Mouse (Mus musculus): Measurements from ENCODE around the gene Nxn. TPM values are rescaled to one million over a fixed set of nuclear protein-coding genes. Genes with fewer than 3 reads are reported as not detected.

The Nxn gene
- polyA plus RNA-seq, 1 experiment, result 0.35 TPM

DNA sequence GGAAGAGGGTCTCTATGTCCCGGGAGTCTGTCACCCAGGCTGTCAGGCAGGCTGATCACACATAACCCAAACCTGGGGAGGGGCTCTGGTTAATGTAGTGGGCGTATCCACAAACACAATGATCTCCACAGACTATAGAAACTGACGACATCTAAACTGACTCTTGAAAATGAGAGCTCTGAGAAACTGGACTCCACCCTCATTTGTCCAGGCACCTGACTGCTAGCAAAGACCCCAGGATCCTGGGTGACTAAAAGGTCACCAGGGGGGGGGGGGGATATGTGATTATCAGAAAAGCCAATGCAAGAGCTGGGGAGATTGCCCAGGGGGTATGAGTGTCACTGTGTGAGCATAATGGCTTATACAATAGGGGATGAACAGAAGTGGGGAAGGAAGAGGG is 13.2 kb downstream of the Nxn start:
- no peak for TF ChIP-seq POLR2A (IDR thresholded peaks at IDR 0.05; ENCODE audit: borderline replicate concordance, low read depth, low read length)
- no peak for TF ChIP-seq CTCF (IDR thresholded peaks at IDR 0.05; ENCODE audit: low read depth, low read length)
- Histone ChIP-seq H3K4me3 (ENCODE audit: insufficient read depth, low read length) (no peak overlapping the region), H3K27ac (ENCODE audit: insufficient read depth, low read depth, low read length) (no peak overlapping the region), H3K4me1 (ENCODE audit: control insufficient read depth, insufficient read depth, low read length) (no peaks in the 10 kb centered on the region)

DNA sequence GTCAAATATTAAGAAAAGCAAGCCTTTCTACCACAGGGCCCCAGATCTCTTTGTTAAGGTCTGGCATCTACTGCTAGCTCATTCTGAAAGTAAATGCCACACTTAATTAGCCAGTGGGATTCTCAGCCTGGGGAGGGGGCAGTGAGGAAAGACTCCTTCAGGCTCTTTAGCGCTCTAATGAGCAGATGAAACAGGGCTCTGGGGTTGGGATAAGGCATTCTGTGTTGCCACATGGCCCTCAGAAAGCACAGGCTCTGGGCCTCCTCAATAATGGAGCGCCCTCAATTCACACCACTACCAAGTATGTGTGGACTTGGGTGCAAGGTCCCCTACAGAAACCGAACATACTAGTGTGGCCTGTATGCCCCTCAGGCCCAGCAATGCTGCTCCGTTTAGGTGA is 13.9 kb downstream of the Nxn start:
- Histone ChIP-seq H3K27ac (ENCODE audit: insufficient read depth, low read depth, low read length) (no peak overlapping the region), H3K4me1 (ENCODE audit: control insufficient read depth, insufficient read depth, low read length) (no peaks in the 10 kb centered on the region), H3K4me3 (ENCODE audit: insufficient read depth, low read length) (no peak overlapping the region)
- TF ChIP-seq POLR2A (IDR thresholded peaks at IDR 0.05; ENCODE audit: borderline replicate concordance, low read depth, low read length) (no peak), CTCF (IDR thresholded peaks at IDR 0.05; ENCODE audit: low read depth, low read length) (no peak)

DNA sequence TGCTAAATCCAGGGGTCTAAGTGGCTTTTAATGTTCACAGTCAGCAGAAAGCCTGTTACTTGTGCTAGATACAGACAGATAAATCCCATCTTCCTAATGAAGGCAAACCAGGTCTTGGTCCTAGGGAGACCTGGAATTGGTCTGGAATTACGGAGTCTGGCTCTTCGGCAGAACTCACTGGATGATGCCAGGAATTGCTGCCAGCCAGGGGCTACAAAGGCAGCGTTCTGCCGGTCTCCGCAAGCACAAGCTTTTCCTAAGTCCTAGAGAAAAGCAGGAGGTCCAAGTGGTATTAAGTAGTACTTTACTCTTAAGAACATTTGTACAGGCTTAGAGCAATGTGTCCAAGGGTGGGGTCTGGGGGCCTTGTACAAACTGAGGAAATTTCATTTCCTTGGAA is 14.6 kb downstream of the Nxn start:
- H3K27ac ChIP-seq (ENCODE audit: insufficient read depth, low read depth, low read length), result no peak overlapping the region
- H3K4me1 ChIP-seq (ENCODE audit: control insufficient read depth, insufficient read depth, low read length), result no peaks in the 10 kb centered on the region
- no peak overlapping the region for H3K4me3 ChIP-seq (ENCODE audit: insufficient read depth, low read length)
- TF ChIP-seq CTCF (IDR thresholded peaks at IDR 0.05; ENCODE audit: low read depth, low read length) (no peak), POLR2A (IDR thresholded peaks at IDR 0.05; ENCODE audit: borderline replicate concordance, low read depth, low read length) (no peak)

DNA sequence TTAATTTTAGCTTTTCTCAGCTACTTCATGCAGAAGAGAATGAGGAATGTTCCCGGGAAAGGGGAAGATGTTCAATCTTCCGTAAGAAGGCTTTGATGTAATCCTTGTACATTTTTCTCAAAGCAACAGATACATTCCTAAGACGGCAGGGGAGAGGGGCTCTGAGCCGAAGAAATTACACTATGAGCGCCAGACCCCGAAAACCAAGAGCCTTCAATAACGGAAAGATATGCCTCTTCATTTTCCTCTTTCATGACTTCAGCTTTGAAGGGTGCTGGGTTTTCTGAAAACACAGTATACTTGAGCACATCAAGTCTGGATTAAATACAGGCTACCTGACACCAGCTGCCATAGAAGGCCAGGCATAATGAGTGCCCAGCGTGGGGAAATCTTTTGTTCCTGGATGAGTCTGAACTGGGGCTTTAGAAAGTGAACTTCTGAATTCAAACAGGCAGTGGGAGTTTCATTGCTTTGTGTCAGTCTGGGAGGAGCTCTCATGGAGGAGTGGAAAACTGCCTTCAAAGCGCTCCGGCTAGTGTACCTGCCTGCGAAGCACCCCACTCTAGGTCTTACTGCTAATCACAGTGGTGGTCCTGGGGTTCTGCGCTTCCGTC is 16.1 kb downstream of the Nxn start:
- H3K4me1 ChIP-seq (ENCODE audit: control insufficient read depth, insufficient read depth, low read length), result no peaks in the 10 kb centered on the region
- no peak overlapping the region for H3K4me3 ChIP-seq (ENCODE audit: insufficient read depth, low read length)
- H3K27ac ChIP-seq (ENCODE audit: insufficient read depth, low read depth, low read length), result no peak overlapping the region
- TF ChIP-seq POLR2A (IDR thresholded peaks at IDR 0.05; ENCODE audit: borderline replicate concordance, low read depth, low read length) (no peak), CTCF (IDR thresholded peaks at IDR 0.05; ENCODE audit: low read depth, low read length) (no peak)

DNA sequence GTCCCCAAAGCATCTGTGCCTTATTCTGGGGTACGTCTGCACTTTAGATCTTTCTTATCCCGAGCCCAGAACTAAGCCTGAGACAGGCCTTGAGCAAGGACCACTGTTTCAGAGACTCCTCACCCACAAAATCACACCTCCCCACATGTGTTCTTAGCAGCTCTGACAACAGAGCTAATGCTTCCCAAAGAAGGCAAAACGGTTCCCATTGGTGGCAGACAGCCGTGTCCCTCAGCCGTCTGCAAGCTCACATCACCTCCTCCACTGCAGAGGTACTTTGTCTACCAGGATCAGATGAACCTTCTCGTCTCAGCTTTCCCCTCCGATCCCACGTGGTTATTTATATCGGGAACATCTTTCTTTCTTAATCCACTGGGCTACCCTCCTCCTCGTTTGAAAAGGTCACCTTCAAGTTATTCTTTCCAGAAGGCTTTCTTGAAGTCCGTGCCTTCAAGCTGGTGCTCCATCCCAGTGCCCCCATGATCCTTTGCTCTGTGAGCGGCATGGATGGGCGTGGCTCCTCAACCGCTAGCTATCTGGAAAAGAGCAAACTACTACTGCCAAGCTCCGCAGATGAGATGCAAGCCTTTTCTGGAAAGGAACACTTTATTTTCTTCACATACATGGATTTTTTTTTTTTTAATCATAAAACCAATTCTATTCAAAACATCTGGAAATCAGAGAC is 17.6 kb downstream of the Nxn start:
- no peak overlapping the region for H3K27ac ChIP-seq (ENCODE audit: insufficient read depth, low read depth, low read length)

DNA sequence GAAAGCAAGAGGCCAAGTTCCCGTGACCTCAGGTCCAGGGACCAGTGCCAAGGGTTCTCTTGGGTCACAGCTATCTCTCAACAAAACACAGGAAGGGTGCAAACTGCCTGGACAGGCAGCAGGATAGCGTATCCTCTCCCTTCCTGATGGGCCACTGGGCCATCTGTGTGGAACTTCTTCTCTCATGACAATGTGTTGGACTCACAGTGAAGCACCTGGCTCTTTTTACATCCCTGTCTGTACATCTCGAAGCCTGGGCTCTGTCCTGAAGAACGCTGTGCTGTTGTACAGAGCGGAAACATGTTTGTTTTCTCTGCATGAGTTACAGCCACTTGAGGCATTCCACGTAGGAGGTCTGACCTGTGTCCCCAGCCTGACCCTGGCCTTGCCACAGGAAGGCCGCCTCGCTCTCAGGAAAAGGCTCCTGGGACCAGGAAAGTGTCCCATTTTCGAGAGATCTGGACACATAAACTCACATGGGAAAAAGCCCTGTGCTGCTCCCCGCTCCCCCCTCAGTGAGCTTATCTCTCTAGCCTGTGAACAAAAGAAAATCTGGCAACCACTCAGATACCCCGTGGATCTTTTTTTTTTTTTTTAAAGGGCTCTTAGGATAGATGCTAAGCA is 18.9 kb downstream of the Nxn start:
- Histone ChIP-seq H3K4me1 (ENCODE audit: control insufficient read depth, insufficient read depth, low read length) (no peaks in the 10 kb centered on the region), H3K4me3 (ENCODE audit: insufficient read depth, low read length) (no peak overlapping the region), H3K27ac (ENCODE audit: insufficient read depth, low read depth, low read length) (no peak overlapping the region)
- TF ChIP-seq CTCF (IDR thresholded peaks at IDR 0.05; ENCODE audit: low read depth, low read length), result no peak
- TF ChIP-seq POLR2A (IDR thresholded peaks at IDR 0.05; ENCODE audit: borderline replicate concordance, low read depth, low read length), result no peak

More for the DNA sequence above, 17.6 kb downstream of the Nxn start:
- Histone ChIP-seq H3K4me1 (ENCODE audit: control insufficient read depth, insufficient read depth, low read length) (no peaks in the 10 kb centered on the region), H3K4me3 (ENCODE audit: insufficient read depth, low read length) (no peak overlapping the region)
- TF ChIP-seq CTCF (IDR thresholded peaks at IDR 0.05; ENCODE audit: low read depth, low read length), result no peak
- TF ChIP-seq POLR2A (IDR thresholded peaks at IDR 0.05; ENCODE audit: borderline replicate concordance, low read depth, low read length), result no peak

DNA sequence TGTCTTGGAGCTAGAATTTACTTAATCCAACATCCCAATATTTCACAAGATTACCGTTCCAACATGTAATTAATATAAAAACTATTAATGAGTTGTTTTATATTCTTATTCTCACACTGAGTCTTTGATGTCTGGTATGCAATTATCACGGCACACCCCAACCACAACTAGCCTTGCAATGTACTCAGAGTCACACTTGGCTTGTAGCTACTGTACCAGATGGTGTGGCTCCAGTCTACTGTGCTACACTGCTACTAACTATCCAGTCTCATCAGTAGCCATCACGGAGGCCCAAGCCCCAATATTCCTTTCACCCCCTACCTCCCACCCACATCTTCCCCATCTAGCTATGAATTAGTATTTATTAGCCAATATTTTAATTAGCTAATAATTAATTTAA is 22.5 kb downstream of the Nxn start:
- Histone ChIP-seq H3K27ac (ENCODE audit: insufficient read depth, low read depth, low read length) (no peak overlapping the region), H3K4me1 (ENCODE audit: control insufficient read depth, insufficient read depth, low read length) (no peaks in the 10 kb centered on the region), H3K4me3 (ENCODE audit: insufficient read depth, low read length) (no peak overlapping the region)
- no peak for TF ChIP-seq POLR2A (IDR thresholded peaks at IDR 0.05; ENCODE audit: borderline replicate concordance, low read depth, low read length)
- no peak for TF ChIP-seq CTCF (IDR thresholded peaks at IDR 0.05; ENCODE audit: low read depth, low read length)

DNA sequence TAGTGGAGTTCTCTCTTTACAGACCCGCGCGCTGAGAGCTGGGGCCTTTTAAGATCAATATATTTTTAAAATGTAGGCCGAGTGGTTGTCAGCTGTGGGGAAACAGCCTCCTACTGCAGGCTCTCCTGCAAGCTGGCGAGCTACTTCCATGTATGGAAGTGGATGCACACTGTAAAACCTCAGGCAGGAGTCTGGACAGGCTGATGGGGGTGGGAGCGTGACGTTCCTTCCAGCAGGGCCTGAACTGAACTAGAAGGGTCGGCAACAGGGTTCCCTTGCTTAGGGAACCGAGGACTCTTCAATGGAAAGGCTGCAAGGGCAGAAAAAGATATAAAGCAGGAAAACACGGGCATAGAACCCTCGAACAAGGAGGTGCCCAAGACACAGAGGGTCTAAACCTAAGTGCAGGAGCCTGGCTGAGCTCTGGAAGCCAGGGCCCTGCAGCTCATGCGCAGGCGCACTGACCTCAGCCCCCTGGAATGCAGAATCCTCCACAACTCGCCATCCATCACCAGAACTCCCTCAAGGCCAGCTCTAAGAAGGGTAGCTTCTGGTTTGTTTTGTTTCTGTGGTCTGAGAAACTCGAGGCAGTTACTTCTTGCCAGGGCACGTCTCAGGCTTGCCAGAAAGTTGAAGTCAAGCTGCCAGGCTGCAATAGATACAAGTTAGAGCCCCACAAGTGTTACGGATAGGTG is 24.3 kb downstream of the Nxn start:
- no peak overlapping the region for H3K27ac ChIP-seq (ENCODE audit: insufficient read depth, low read depth, low read length)
- H3K4me3 ChIP-seq (ENCODE audit: insufficient read depth, low read length), result no peak overlapping the region
- no peaks in the 10 kb centered on the region for H3K4me1 ChIP-seq (ENCODE audit: control insufficient read depth, insufficient read depth, low read length)
- no peak for TF ChIP-seq POLR2A (IDR thresholded peaks at IDR 0.05; ENCODE audit: borderline replicate concordance, low read depth, low read length)
- no peak for TF ChIP-seq CTCF (IDR thresholded peaks at IDR 0.05; ENCODE audit: low read depth, low read length)

DNA sequence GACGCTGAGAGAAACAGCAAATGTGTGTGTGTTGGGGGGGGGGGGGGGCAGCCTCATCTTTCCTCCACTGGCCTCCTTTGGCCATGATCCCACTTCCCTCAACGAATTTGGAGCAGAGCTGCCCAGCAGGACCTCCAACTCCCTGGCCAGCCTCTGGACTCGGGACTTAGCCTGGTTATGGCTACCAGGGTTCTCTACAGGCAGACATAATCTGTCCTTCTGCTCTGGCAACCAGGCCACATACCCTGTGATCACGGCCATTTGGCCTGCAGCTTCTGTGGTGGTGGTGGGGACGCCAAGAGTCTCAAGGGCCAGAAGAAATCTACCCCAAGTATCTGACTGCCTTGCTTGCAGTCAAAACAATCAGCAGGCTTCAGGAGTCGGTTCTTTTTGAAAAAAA is 26.4 kb downstream of the Nxn start:
- TF ChIP-seq POLR2A (IDR thresholded peaks at IDR 0.05; ENCODE audit: borderline replicate concordance, low read depth, low read length), result no peak
- Histone ChIP-seq H3K4me1 (ENCODE audit: control insufficient read depth, insufficient read depth, low read length) (no peaks in the 10 kb centered on the region), H3K27ac (ENCODE audit: insufficient read depth, low read depth, low read length) (no peak overlapping the region), H3K4me3 (ENCODE audit: insufficient read depth, low read length) (no peak overlapping the region)

DNA sequence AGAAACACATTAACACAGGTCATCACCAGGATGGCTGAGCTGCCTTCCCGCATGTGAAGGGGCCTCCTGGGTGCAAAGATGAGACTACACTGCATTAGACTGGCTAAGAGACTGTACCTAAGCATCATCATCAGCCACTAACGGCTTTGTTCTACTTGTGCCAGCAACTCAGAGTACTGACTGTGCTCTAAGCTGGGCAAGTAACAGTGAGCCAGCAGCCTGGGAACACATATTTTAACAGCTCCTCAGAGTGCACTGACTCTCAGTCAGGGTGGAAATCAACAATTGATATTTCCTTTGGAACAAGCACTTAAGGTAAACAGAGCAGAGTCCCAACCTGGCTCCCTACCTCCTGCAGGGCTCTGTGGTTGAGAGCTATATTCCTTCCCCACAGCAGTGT is 26.8 kb downstream of the Nxn start:
- H3K4me1 ChIP-seq (ENCODE audit: control insufficient read depth, insufficient read depth, low read length), result no peaks in the 10 kb centered on the region
- H3K27ac ChIP-seq (ENCODE audit: insufficient read depth, low read depth, low read length), result no peak overlapping the region
- no peak for TF ChIP-seq CTCF (IDR thresholded peaks at IDR 0.05; ENCODE audit: low read depth, low read length)
- TF ChIP-seq POLR2A (IDR thresholded peaks at IDR 0.05; ENCODE audit: borderline replicate concordance, low read depth, low read length), result no peak
- H3K4me3 ChIP-seq (ENCODE audit: insufficient read depth, low read length), result no peak overlapping the region
